Mouse (Mus musculus) macrophage (primary cell): ENCODE results near the gene Borcs5. TPM values are rescaled to one million over a fixed set of nuclear protein-coding genes. Genes with fewer than 3 reads are reported as not detected.

Source experiments
- H3K27ac ChIP-seq: fragments of 350-480 bp; formaldehyde crosslinking; 2 replicates; pipeline ENCODE4 v1.9.0; 2021
- H3K36me3 ChIP-seq: fragments of 350-480 bp; formaldehyde crosslinking; 2 replicates; pipeline ENCODE4 v1.9.0; 2021; ENCODE audit errors: inconsistent target
- H3K4me3 ChIP-seq: fragments of 350-480 bp; formaldehyde crosslinking; 2 replicates; pipeline ENCODE4 v1.9.0; 2021; ENCODE audit errors: inconsistent target
- H3K79me2 ChIP-seq: fragments of 350-480 bp; formaldehyde crosslinking; 2 replicates; pipeline ENCODE4 v1.9.0; 2021; ENCODE audit errors: inconsistent target
- WGBS: methylation state at CpG from one replicate; pipeline ENCODE4 v1.1.7; 2026; ENCODE audit warnings: inconsistent platforms; ENCODE audit not compliant: missing documents; 5-methylcytosine and 5-hydroxymethylcytosine counted together
- polyA plus RNA-seq: library from polyadenylated mRNA; stranded (reverse); fragments of 250-400 nt; gene quantifications from 3 replicates; pipeline ENCODE4 v1.2.4, GENCODE M21; 2018; ENCODE audit warnings: inconsistent platforms

Gene Borcs5
- polyA plus RNA-seq, 1 experiment from 2014 or later: 2.5 TPM

GRCm38 (mm10) chr6:134614723-134615648, 24.3 kb upstream of the Borcs5 start:
- no peak overlapping the region for H3K27ac ChIP-seq
- H3K36me3 ChIP-seq: no peaks in the 10 kb centered on the region
- 19% methylated on average over 14 of the region's 16 CpGs for WGBS
- no peaks in the 10 kb centered on the region for H3K79me2 ChIP-seq
- peak overlapping the region; percentile 3; the same call in 1 of the 2 replicates for H3K4me3 ChIP-seq

- H3K36me3 ChIP-seq: no peaks in the 10 kb centered on the region
- H3K79me2 ChIP-seq: no peaks in the 10 kb centered on the region
- no peak overlapping the region for H3K27ac ChIP-seq
- 65% methylated on average over 3 of the region's 3 CpGs for WGBS
- no peak overlapping the region for H3K4me3 ChIP-seq
Observed at GRCm38 (mm10) chr6:134617589-134617988, 21.7 kb upstream of the Borcs5 start.

DNA sequence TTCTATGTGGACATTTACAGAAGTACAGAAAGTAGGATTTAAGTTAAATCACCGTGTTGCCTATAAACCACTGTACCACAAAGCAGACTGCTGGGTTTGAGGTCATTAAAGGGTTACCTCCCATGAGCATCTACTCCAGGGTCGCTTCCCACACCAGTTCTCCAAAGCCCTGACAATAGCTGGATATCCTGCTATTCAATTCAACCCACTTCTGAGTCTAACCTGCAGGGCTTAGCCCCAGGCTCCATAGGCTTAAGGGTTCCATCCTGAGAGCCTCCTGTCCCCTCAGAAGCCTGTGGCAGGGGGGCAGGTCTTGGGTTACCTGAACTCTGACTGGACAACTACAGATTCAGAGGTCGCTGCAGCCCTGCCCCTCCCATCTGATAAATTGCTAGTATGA, 19.2 kb upstream of the Borcs5 start:
- H3K79me2 ChIP-seq: no peaks in the 10 kb centered on the region
- no peaks in the 10 kb centered on the region for H3K36me3 ChIP-seq
- no peak overlapping the region for H3K4me3 ChIP-seq
- no peak overlapping the region for H3K27ac ChIP-seq
- 90% methylated on average over 3 of the region's 3 CpGs for WGBS

DNA sequence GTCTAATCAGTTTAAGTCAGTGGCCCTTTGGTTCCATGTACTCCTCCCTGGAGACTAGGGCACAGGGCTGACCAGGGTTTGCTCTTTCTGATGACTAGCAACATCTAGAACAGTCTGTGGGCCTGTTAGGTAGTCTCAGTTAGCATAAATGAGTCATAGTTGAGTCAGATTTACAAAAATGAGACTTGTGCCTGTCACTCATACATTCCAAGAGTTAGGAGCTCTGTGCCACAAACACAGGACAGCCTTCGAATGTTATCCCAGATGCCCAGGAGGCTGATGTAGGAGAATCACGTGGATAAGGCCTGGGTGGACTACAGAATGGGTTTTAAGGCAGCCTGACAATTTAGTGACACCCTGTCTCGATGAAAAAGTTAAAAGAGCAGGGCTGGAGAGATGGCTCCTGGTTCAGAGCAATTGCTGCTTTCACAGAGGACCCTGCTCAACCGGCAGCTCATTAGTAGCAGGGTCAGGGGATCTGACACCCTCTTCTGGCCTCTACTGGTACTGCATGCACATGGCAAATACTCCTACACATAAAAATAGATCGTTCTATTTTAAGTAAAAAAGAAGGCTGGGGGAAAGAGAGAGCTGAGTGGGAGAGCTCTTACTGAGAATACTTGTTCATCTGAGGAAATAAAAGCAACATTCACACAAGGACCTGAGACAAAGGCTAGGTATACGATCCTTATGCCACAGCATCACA, 18.3 kb upstream of the Borcs5 start:
- 90% methylated on average over 6 of the region's 6 CpGs for WGBS
- Histone ChIP-seq H3K27ac (no peak overlapping the region), H3K79me2 (no peaks in the 10 kb centered on the region), H3K36me3 (no peaks in the 10 kb centered on the region), H3K4me3 (no peak overlapping the region)

DNA sequence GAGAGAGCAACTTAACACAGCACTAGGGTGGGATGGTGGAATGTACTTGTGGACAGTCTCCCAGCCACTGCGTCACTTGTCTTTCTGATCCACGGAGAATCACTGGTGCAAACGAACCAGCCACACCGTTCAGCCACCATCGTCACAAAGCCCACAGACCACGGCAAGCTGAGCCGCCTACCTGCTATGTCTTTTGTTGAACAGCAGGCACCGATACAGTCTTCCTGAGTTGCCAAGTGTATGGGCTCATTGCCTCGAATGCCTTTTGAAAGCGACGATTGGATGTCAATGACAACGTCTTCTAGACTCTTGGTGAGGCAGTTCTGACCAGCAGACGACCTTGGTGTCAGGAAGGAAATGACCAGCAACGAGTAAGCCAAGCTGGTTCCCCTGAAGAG, 17.8 kb upstream of the Borcs5 start:
- H3K79me2 ChIP-seq: no peaks in the 10 kb centered on the region
- 79% methylated on average over 14 of the region's 14 CpGs for WGBS
- no peak overlapping the region for H3K27ac ChIP-seq
- H3K36me3 ChIP-seq: no peaks in the 10 kb centered on the region
- H3K4me3 ChIP-seq: no peak overlapping the region

DNA sequence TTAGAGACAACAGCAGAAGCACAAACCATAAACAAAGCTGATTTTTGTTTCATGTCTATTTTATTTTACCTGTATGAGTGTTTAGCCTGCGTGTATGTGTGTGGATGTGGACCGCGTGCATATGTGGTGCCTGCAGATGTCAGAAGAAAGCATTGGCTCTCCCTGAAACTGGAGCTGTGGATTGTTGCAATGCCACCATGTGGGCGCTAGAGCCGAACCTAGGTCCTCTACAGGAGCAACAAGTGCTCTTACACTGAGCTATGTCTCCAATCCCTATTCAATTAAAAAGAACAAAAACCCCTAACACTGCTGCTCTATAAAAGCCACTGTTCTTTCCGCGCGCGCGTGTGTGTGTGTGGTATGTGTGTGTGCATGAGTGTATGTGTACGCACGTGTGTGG, 13.9 kb upstream of the Borcs5 start:
- Histone ChIP-seq H3K36me3 (no peaks in the 10 kb centered on the region), H3K27ac (no peak overlapping the region), H3K79me2 (no peaks in the 10 kb centered on the region), H3K4me3 (no peak overlapping the region)
- WGBS: 98% methylated on average over 10 of the region's 12 CpGs

GRCm38 (mm10) chr6:134626564-134626963, 12.7 kb upstream of the Borcs5 start:
- no peak overlapping the region for H3K27ac ChIP-seq
- WGBS: 91% methylated on average over 1 of the region's 1 CpGs
- no peaks in the 10 kb centered on the region for H3K79me2 ChIP-seq
- H3K4me3 ChIP-seq: no peak overlapping the region
- H3K36me3 ChIP-seq: no peaks in the 10 kb centered on the region

DNA sequence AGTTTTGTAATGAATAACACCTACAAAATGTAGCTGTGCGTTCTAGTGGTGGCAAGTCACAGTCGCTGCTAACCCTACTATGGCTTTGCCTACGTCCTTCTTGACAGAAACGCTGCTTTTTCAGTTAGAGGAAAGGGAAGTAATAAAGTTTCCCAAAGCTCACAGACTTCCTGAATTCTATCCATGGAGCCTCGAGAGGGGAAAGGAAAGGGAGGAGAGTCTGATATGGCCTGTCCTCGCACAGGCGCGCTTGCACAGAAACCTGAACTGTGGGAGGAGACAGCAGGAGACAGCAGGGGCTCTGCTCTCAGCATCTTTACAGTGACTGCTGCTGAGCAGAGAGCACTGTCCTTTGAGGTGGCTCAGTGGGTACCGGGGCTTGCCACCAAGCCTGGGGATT, 8.9 kb upstream of the Borcs5 start:
- Histone ChIP-seq H3K36me3 (no peaks in the 10 kb centered on the region), H3K4me3 (no peak overlapping the region), H3K27ac (no peak overlapping the region), H3K79me2 (no peaks in the 10 kb centered on the region)
- WGBS: 34% methylated on average over 9 of the region's 9 CpGs

- Histone ChIP-seq H3K27ac (no peak within 1 kb of the TSS), H3K79me2 (no peaks in the 10 kb centered on the region), H3K4me3 (peak within 1 kb of the TSS; percentile 27), H3K36me3 (no peaks in the 10 kb centered on the region)
- 12% methylated on average over 44 of the region's 46 CpGs for WGBS
Observed at GRCm38 (mm10) chr6:134631947-134632687, 7.2 kb upstream of the Borcs5 start, which contains the start of gene Mansc1. Mansc1 (minus strand) TSS chr6:134632488.

DNA sequence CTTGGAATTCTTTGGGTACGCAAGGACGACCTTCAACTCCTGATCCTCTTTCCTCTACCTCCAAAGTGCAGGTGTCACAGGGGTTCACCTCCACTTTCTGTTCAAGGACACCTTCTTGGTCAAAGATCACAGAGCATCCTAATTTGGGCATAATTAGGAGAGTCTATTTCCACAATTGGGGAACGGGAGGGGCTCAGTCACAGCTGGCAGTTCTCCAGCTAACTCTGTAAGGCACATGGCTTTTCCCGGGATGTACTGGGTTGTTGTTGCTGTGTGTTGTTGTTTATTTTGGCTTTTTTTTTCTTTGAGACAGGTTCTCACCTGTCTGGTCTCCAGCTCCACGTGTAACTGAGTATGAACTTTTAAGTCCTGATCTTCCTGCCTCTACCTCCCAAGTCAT, 6.6 kb upstream of the Borcs5 start:
- Histone ChIP-seq H3K79me2 (no peaks in the 10 kb centered on the region), H3K36me3 (no peaks in the 10 kb centered on the region), H3K27ac (no peak overlapping the region), H3K4me3 (no peak overlapping the region)
- 88% methylated on average over 5 of the region's 5 CpGs for WGBS

GRCm38 (mm10) chr6:134633553-134633952, 5.8 kb upstream of the Borcs5 start:
- WGBS: 90% methylated on average over 8 of the region's 8 CpGs
- Histone ChIP-seq H3K27ac (no peak overlapping the region), H3K79me2 (no peaks in the 10 kb centered on the region), H3K4me3 (no peak overlapping the region), H3K36me3 (no peaks in the 10 kb centered on the region)

DNA sequence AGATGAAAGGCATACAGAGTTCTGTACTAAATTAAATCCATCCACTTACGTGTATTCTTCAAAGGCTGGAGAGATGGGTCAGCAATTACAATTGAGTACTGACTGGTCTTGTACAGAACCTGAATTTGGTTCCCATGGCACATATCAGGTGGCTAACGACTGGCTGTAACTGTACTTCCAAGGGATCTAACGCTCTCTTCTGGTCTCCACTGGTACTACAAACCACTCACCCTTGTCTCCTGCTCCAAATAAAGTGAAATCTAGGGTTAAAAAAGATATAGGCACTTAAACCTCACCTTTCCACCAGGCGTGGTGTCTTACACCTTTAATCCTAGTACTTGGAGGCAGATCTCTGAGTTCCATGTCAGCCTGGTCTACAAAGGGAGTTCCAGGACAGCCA, 2.8 kb upstream of the Borcs5 start:
- Histone ChIP-seq H3K36me3 (no peaks in the 10 kb centered on the region), H3K27ac (no peak overlapping the region), H3K79me2 (no peaks in the 10 kb centered on the region), H3K4me3 (no peak overlapping the region)
- WGBS: 91% methylated on average over 4 of the region's 4 CpGs

DNA sequence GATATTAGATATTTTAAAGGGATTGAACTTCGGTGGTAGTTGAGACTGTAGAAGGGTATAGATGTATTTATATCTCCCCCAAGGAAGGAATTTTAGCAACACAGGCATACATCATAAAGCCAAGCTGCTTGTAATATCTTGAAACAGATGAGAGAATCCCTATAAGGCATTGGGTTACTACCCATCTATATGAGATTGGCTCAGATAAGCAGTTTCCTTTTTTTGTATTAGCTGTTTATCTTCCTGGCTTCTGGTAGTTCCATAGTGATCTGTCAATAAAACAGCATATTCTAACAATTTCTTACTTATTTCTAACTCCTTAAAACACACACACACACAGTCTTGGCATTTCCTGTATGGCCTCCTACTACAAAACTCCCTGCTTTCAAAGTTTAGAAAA, 590 bp downstream of the Borcs5 start:
- H3K27ac ChIP-seq: no peak overlapping the region
- WGBS: no CpG with 5 or more reads among the region's 1 CpGs

More for the DNA sequence above, 590 bp downstream of the Borcs5 start:
- Histone ChIP-seq H3K4me3 (no peak overlapping the region), H3K79me2 (no peaks in the 10 kb centered on the region), H3K36me3 (peaks cover 1% of the 10 kb centered on the region; the same call in 1 of the 2 replicates)
